Mouse (Mus musculus) hindbrain, embryonic 14.5 days (tissue): ENCODE measurements at regions not wholly inside any gene's neighbourhood (a gene's known extent, or its start where the extent isn't known, plus 50 kb on each side); places are given as distances from the start of the nearest gene placed in this dataset.

ENCODE experiments used
- ATAC-seq: fragments of 200-750 bp; cut with Nextera tagmentation; 2 replicates; pipeline ENCODE4 v1.8.0; 2017; ENCODE audit warnings: moderate number of reproducible peaks, mild to moderate bottlenecking, moderate TSS enrichment, moderate library complexity; ENCODE audit not compliant: low FRiP score
- DNase-seq: peaks from one replicate; pipeline ENCODE4 v3.0.0-alpha.2; 2015; ENCODE audit warnings: low spot score
- H3K27ac ChIP-seq: fragments of 300-500 bp; sonication (generic); 2 replicates; pipeline ENCODE4 v1.5.1; 2014; ENCODE audit warnings: mild to moderate bottlenecking, moderate library complexity
- H3K27me3 ChIP-seq: fragments of 300-500 bp; sonication (generic); 2 replicates; pipeline ENCODE4 v1.6.1; 2014; ENCODE audit warnings: mild to moderate bottlenecking, low read length, mixed read lengths; ENCODE audit not compliant: control insufficient read depth, insufficient read depth
- H3K36me3 ChIP-seq: fragments of 300-500 bp; sonication (generic); replicated peaks from 2 replicates; pipeline ENCODE4 v1.6.1; 2014; ENCODE audit not compliant: control insufficient read depth, insufficient read depth
- H3K4me1 ChIP-seq: fragments of 300-500 bp; sonication (generic); replicated peaks from 2 replicates; pipeline ENCODE4 v1.6.1; 2014; ENCODE audit warnings: antibody characterized with exemption, low read length, mixed read lengths; ENCODE audit not compliant: control insufficient read depth, insufficient read depth
- H3K4me2 ChIP-seq: fragments of 300-500 bp; sonication (generic); replicated peaks from 2 replicates; pipeline ENCODE4 v1.6.1; 2014; ENCODE audit warnings: mild to moderate bottlenecking, moderate library complexity
- H3K4me3 ChIP-seq: fragments of 300-500 bp; sonication (generic); replicated peaks from 2 replicates; pipeline ENCODE4 v1.5.1; 2014; ENCODE audit warnings: mild to moderate bottlenecking, low read length
- H3K9ac ChIP-seq: fragments of 300-500 bp; sonication (generic); 2 replicates; pipeline ENCODE4 v1.6.1; 2014
- H3K9me3 ChIP-seq: fragments of 300-500 bp; sonication (generic); 2 replicates; pipeline ENCODE4 v1.6.1; 2016; ENCODE audit warnings: low read length; ENCODE audit not compliant: control insufficient read depth
- WGBS: fragments of 180-500 bp; shearing (Covaris S2); extraction: QIAGEN DNeasy Blood & Tissue Kit; methylation state at CpG from one replicate; pipeline ENCODE4 v1.1.7; 2014; 5-methylcytosine and 5-hydroxymethylcytosine counted together

GRCm38 (mm10) chr10:108075144-108075543, 86.8 kb upstream of the Ppp1r12a start:
- H3K9me3 ChIP-seq: no peaks in the 10 kb centered on the region
- no peaks in the 10 kb centered on the region for H3K4me1 ChIP-seq
- no peak overlapping the region for H3K9ac ChIP-seq
- no peaks in the 10 kb centered on the region for H3K36me3 ChIP-seq
- no peak for ATAC-seq
- no peak overlapping the region for H3K27ac ChIP-seq
- H3K4me2 ChIP-seq: no peak overlapping the region
- no peak overlapping the region for H3K4me3 ChIP-seq
- no peak for DNase-seq
- H3K27me3 ChIP-seq: no peaks in the 10 kb centered on the region
- WGBS: 57% methylated on average over 5 of the region's 5 CpGs

GRCm38 (mm10) chr10:108073828-108074227, 88.2 kb upstream of the Ppp1r12a start:
- 87% methylated on average over 4 of the region's 4 CpGs for WGBS
- H3K27ac ChIP-seq: no peak overlapping the region
- ATAC-seq (no peak), DNase-seq (no peak)
- H3K4me1 ChIP-seq: no peaks in the 10 kb centered on the region
- H3K4me2 ChIP-seq: no peak overlapping the region
- no peak overlapping the region for H3K9ac ChIP-seq
- H3K4me3 ChIP-seq: no peak overlapping the region
- no peaks in the 10 kb centered on the region for H3K27me3 ChIP-seq
- no peaks in the 10 kb centered on the region for H3K9me3 ChIP-seq
- no peaks in the 10 kb centered on the region for H3K36me3 ChIP-seq

GRCm38 (mm10) chr10:108072211-108072610, 89.8 kb upstream of the Ppp1r12a start:
- Histone ChIP-seq H3K4me1 (no peaks in the 10 kb centered on the region), H3K4me3 (no peak overlapping the region), H3K27ac (no peak overlapping the region), H3K9ac (no peak overlapping the region), H3K36me3 (no peaks in the 10 kb centered on the region), H3K9me3 (no peaks in the 10 kb centered on the region), H3K27me3 (no peaks in the 10 kb centered on the region), H3K4me2 (no peak overlapping the region)
- ATAC-seq (no peak), DNase-seq (no peak)
- WGBS: 84% methylated on average over 1 of the region's 1 CpGs

GRCm38 (mm10) chr10:108071424-108071823, 90.6 kb upstream of the Ppp1r12a start:
- H3K9me3 ChIP-seq: no peaks in the 10 kb centered on the region

GRCm38 (mm10) chr10:108067723-108068122, 94.3 kb upstream of the Ppp1r12a start:
- H3K4me3 ChIP-seq: no peak overlapping the region
- no peaks in the 10 kb centered on the region for H3K4me1 ChIP-seq
- no peak overlapping the region for H3K9ac ChIP-seq
- no peaks in the 10 kb centered on the region for H3K9me3 ChIP-seq
- H3K27me3 ChIP-seq: no peaks in the 10 kb centered on the region
- no peak overlapping the region for H3K4me2 ChIP-seq
- WGBS: 79% methylated on average over 10 of the region's 10 CpGs
- no peak overlapping the region for H3K27ac ChIP-seq
- DNase-seq: no peak
- ATAC-seq: no peak
- no peaks in the 10 kb centered on the region for H3K36me3 ChIP-seq

More at GRCm38 (mm10) chr10:108071424-108071823, 90.6 kb upstream of the Ppp1r12a start:
- Histone ChIP-seq H3K4me2 (no peak overlapping the region), H3K9ac (no peak overlapping the region), H3K36me3 (no peaks in the 10 kb centered on the region), H3K4me1 (no peaks in the 10 kb centered on the region), H3K27me3 (no peaks in the 10 kb centered on the region), H3K27ac (no peak overlapping the region), H3K4me3 (no peak overlapping the region)
- 74% methylated on average over 2 of the region's 2 CpGs for WGBS
- no peak for ATAC-seq
- DNase-seq: no peak

GRCm38 (mm10) chr10:108066241-108066640, 95.8 kb upstream of the Ppp1r12a start:
- Histone ChIP-seq H3K36me3 (no peaks in the 10 kb centered on the region), H3K4me2 (no peak overlapping the region), H3K9ac (no peak overlapping the region), H3K27me3 (no peaks in the 10 kb centered on the region), H3K4me1 (no peaks in the 10 kb centered on the region), H3K9me3 (no peaks in the 10 kb centered on the region), H3K4me3 (no peak overlapping the region), H3K27ac (no peak overlapping the region)
- 88% methylated on average over 8 of the region's 8 CpGs for WGBS
- ATAC-seq (no peak), DNase-seq (no peak)

GRCm38 (mm10) chr10:108061813-108062435, 100.1 kb upstream of the Ppp1r12a start:
- no peak overlapping the region for H3K27ac ChIP-seq
- ATAC-seq (peak; percentile 72), DNase-seq (no peak)
- no peaks in the 10 kb centered on the region for H3K27me3 ChIP-seq
- no peak overlapping the region for H3K4me3 ChIP-seq
- no peak overlapping the region for H3K9ac ChIP-seq
- no peaks in the 10 kb centered on the region for H3K9me3 ChIP-seq
- H3K36me3 ChIP-seq: no peaks in the 10 kb centered on the region
- no peaks in the 10 kb centered on the region for H3K4me1 ChIP-seq
- no peak overlapping the region for H3K4me2 ChIP-seq
- WGBS: 46% methylated on average over 7 of the region's 7 CpGs

- H3K4me2 ChIP-seq: no peak overlapping the region
- H3K27me3 ChIP-seq: no peaks in the 10 kb centered on the region
- no peak overlapping the region for H3K27ac ChIP-seq
- H3K9me3 ChIP-seq: no peaks in the 10 kb centered on the region
- no peak for ATAC-seq
- H3K4me1 ChIP-seq: no peaks in the 10 kb centered on the region
- 82% methylated on average over 3 of the region's 3 CpGs for WGBS
- H3K4me3 ChIP-seq: no peak overlapping the region
- H3K9ac ChIP-seq: no peak overlapping the region
- no peak for DNase-seq
- no peaks in the 10 kb centered on the region for H3K36me3 ChIP-seq
Measured at GRCm38 (mm10) chr10:108060554-108060953, 101.4 kb upstream of the Ppp1r12a start.

- ATAC-seq: no peak
Measured at GRCm38 (mm10) chr10:108051637-108052036, 110.4 kb upstream of the Ppp1r12a start.

GRCm38 (mm10) chr10:108048426-108048825, 113.6 kb upstream of the Ppp1r12a start:
- H3K27ac ChIP-seq: no peak overlapping the region
- no peaks in the 10 kb centered on the region for H3K36me3 ChIP-seq
- DNase-seq (no peak), ATAC-seq (no peak)
- no peak overlapping the region for H3K4me3 ChIP-seq
- WGBS: 87% methylated on average over 2 of the region's 2 CpGs
- no peak overlapping the region for H3K4me2 ChIP-seq
- no peak overlapping the region for H3K9ac ChIP-seq
- no peaks in the 10 kb centered on the region for H3K27me3 ChIP-seq
- no peaks in the 10 kb centered on the region for H3K4me1 ChIP-seq
- no peaks in the 10 kb centered on the region for H3K9me3 ChIP-seq

More at GRCm38 (mm10) chr10:108051637-108052036, 110.4 kb upstream of the Ppp1r12a start:
- H3K4me3 ChIP-seq: no peak overlapping the region
- H3K36me3 ChIP-seq: no peaks in the 10 kb centered on the region
- no peak for DNase-seq
- H3K4me2 ChIP-seq: no peak overlapping the region
- no peaks in the 10 kb centered on the region for H3K9me3 ChIP-seq
- no peak overlapping the region for H3K9ac ChIP-seq
- H3K27ac ChIP-seq: no peak overlapping the region
- WGBS: 93% methylated on average over 1 of the region's 1 CpGs
- no peaks in the 10 kb centered on the region for H3K4me1 ChIP-seq
- no peaks in the 10 kb centered on the region for H3K27me3 ChIP-seq
